Mouse (Mus musculus) heart, embryonic 15.5 days (tissue): ENCODE results near the gene Helz. TPM values are rescaled to one million over a fixed set of nuclear protein-coding genes. Genes with fewer than 3 reads are reported as not detected.
"Not testable (repeated sequence)": the region's sequence is repeated elsewhere in the genome, so short reads cannot be mapped to it uniquely, and the experiment has no call there.

Experiments
- ATAC-seq: fragments of 200-750 bp; cut with Nextera tagmentation; replicated peaks from 2 replicates; pipeline ENCODE4 v1.8.0; 2017; ENCODE audit warnings: low read depth, moderate TSS enrichment; ENCODE audit not compliant: insufficient number of reproducible peaks, insufficient read depth, low FRiP score
- H3K27ac ChIP-seq: fragments of 300-500 bp; sonication (generic); 2 replicates; pipeline ENCODE4 v1.5.1; 2015; ENCODE audit warnings: mild to moderate bottlenecking, inconsistent platforms
- H3K27me3 ChIP-seq: fragments of 300-500 bp; sonication (generic); 2 replicates; pipeline ENCODE4 v1.6.1; 2015; ENCODE audit warnings: inconsistent platforms
- H3K36me3 ChIP-seq: fragments of 300-500 bp; sonication (generic); 2 replicates; pipeline ENCODE4 v1.6.1; 2015; ENCODE audit warnings: mild to moderate bottlenecking, inconsistent platforms
- H3K4me1 ChIP-seq: fragments of 300-500 bp; sonication (generic); replicated peaks from 2 replicates; pipeline ENCODE4 v1.6.1; 2015; ENCODE audit warnings: inconsistent platforms
- H3K4me2 ChIP-seq: fragments of 300-500 bp; sonication (generic); 2 replicates; pipeline ENCODE4 v1.6.1; 2015; ENCODE audit warnings: inconsistent platforms, mild to moderate bottlenecking, moderate library complexity
- H3K4me3 ChIP-seq: fragments of 300-500 bp; sonication (generic); 2 replicates; pipeline ENCODE4 v1.5.1; 2015; ENCODE audit warnings: mild to moderate bottlenecking, inconsistent platforms
- H3K9ac ChIP-seq: fragments of 300-500 bp; sonication (generic); 2 replicates; pipeline ENCODE4 v1.6.1; 2015; ENCODE audit warnings: mild to moderate bottlenecking, inconsistent platforms
- H3K9me3 ChIP-seq: fragments of 300-500 bp; sonication (generic); replicated peaks from 2 replicates; pipeline ENCODE4 v1.6.1; 2016; ENCODE audit warnings: inconsistent platforms
- WGBS: fragments of 180-500 bp; shearing (Covaris S2); methylation state at CpG from one replicate; pipeline ENCODE4 v1.1.7; 2015; ENCODE audit warnings: mixed read lengths; 5-methylcytosine and 5-hydroxymethylcytosine counted together
- polyA plus RNA-seq: library from polyadenylated mRNA; unstranded; fragments of >200 nt; fragmentation: Nextera tagmentation; extraction: Ambion mirVana; gene quantifications from 2 replicates; pipeline ENCODE4 v1.2.1, GENCODE M21; 2015

The Helz gene
- polyA plus RNA-seq = 11.7 and 16.2 TPM in 2 replicates

DNA sequence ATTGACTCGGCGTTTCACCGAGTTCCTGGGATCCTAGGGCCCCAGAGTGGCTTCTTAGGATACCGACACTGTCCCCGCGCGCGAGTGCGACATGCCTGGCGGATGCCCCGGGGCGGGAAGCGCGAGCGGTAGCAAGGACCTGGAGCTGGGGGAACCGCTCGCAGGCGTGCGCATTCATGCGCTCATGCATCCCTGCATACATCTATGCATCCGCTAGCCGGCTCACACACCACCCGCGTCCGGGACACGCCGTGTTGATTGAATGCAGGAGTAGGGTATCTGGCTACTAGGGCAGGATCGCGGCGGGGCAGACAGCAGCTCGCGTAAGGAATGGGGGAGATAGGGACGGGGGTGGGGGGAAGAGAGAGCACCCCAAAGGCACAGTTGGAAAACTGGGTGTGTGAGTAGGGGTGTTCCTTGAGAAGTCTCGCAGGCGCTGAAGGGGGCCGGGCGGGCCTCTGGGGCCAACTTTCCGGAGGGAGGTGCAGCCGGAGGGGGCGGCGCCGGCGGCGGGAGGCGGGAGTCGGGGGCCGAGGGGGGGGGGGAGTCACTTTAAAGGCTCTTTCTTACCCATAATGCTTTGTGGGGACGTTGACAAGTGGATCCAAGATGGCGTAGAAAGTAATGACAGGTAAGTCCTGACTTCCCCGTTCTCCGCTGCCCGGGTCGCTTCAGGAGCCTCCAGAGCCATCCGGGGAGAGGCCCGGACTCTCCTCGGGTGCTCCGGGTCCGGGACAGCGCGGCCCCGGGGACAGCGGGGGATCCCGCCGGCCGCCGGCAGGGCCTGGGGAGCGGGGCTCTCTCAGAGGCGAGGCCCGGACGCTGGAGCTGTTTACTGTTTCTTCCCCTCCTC is at the start of gene Helz:
Gene Helz (plus strand): TSS at position 580 of the 853 bp plus-strand sequence.
- Histone ChIP-seq H3K4me3 (peak within 1 kb of the TSS; percentile 87), H3K36me3 (peaks cover 14% of the 10 kb centered on the region), H3K4me1 (peaks cover 23% of the 10 kb centered on the region), H3K4me2 (peak within 1 kb of the TSS; percentile 100), H3K9ac (peak within 1 kb of the TSS; percentile 82), H3K27ac (peak within 1 kb of the TSS; percentile 79), H3K27me3 (peaks cover 9% of the 10 kb centered on the region), H3K9me3 (no peaks in the 10 kb centered on the region)
- peak; percentile 82 for ATAC-seq
- under 1% methylated on average over 67 of the region's 70 CpGs for WGBS

DNA sequence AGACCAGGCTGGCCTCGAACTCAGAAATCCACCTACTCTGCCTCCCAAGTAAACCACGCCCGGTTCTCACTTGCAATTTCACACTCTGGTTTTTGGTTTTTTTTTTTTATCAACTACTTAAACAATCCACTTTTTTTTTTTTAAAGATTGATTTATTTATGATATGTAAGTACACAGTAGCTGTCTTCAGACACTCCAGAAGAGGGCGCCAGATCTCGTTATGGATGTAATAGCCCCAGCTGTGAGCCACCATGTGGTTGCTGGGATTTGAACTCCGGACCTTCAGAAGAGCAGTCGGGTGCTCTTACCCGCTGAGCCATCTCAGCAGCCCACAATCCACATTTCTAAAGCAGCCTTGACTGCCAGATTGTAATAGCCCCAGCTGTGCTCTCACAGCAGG is 44.9 kb upstream of the Helz start:
- H3K9ac ChIP-seq = no peak overlapping the region
- peaks cover 13% of the 10 kb centered on the region for H3K36me3 ChIP-seq
- no peak overlapping the region for H3K4me2 ChIP-seq
- 88% methylated on average over 8 of the region's 8 CpGs for WGBS
- no peak overlapping the region for H3K4me3 ChIP-seq
- no peaks in the 10 kb centered on the region for H3K9me3 ChIP-seq
- ATAC-seq = no peak
- no peaks in the 10 kb centered on the region for H3K4me1 ChIP-seq
- H3K27ac ChIP-seq = no peak overlapping the region
- H3K27me3 ChIP-seq = no peaks in the 10 kb centered on the region

GRCm38 (mm10) chr11:107504364-107504763 is 43.4 kb upstream of the Helz start:
- not testable (repeated sequence) for H3K4me2 ChIP-seq, H3K36me3 ChIP-seq, H3K4me3 ChIP-seq, ATAC-seq, H3K9me3 ChIP-seq, H3K27me3 ChIP-seq, H3K4me1 ChIP-seq, H3K9ac ChIP-seq, H3K27ac ChIP-seq
- WGBS = 89% methylated on average over 3 of the region's 4 CpGs

GRCm38 (mm10) chr11:107506260-107506659 is 41.5 kb upstream of the Helz start:
- Histone ChIP-seq H3K36me3 (no peaks in the 10 kb centered on the region), H3K4me1 (peaks cover 17% of the 10 kb centered on the region), H3K4me2 (no peak overlapping the region), H3K9ac (no peak overlapping the region), H3K27ac (no peak overlapping the region), H3K9me3 (no peaks in the 10 kb centered on the region), H3K4me3 (no peak overlapping the region), H3K27me3 (peaks cover 3% of the 10 kb centered on the region; the same call in 1 of the 2 replicates)
- WGBS = 60% methylated on average over 1 of the region's 1 CpGs
- ATAC-seq = no peak

GRCm38 (mm10) chr11:107509631-107510338 is 37.9 kb upstream of the Helz start:
- no peaks in the 10 kb centered on the region for H3K9me3 ChIP-seq
- H3K4me2 ChIP-seq = 0 out of 2 replicates have a peak overlapping the region, but pooled peaks have one; percentile 27
- no peaks in the 10 kb centered on the region for H3K36me3 ChIP-seq
- H3K9ac ChIP-seq = no peak overlapping the region
- peaks cover 26% of the 10 kb centered on the region for H3K4me1 ChIP-seq
- 23% methylated on average over 11 of the region's 11 CpGs for WGBS
- ATAC-seq = no peak
- H3K27me3 ChIP-seq = peaks cover 3% of the 10 kb centered on the region; the same call in 1 of the 2 replicates
- H3K4me3 ChIP-seq = no peak overlapping the region
- H3K27ac ChIP-seq = no peak overlapping the region

DNA sequence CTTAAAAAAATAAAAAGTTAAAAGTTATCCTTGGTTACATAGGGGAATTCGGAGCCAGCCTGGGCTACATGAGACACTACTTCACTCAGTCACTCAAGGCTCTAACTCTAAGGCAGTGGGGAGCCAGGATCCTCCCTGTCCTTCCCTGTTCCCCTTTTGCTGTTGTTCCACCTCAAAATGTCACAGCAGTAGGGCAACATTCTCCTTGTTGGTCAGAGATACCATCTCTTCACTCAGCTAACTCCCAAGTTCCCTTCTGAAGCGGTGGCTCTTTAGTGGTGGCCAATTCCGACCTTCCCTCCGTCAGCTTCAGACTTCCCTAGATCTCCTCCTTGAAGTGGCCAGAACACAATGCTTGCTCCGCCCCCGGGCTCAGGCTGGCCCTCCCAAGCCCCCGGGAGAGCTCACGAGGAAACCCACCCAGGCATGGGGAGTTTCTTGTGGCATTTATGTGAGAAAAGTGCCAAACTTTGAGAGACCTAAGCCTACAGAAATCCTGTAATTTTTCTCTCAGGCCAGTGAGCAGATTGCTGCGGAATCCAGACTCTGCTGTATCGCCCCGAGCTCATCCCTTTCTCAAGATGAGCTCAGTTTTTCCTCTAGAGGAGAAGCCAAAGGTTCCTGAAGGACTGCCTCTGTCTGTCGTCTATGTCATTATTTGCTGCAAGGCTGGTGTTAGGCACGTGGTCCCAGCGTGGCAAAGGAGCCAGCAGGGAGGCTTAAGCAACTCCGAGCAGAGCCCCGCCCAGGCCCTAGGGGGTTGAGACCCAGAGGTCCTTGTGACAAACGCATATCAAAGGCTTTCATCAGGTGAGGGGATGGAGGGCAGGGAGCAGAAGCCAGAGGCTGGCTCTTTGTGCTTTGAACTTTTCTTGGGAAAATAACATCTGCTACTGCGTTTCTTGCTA is 37.1 kb upstream of the Helz start:
- no peaks in the 10 kb centered on the region for H3K36me3 ChIP-seq
- H3K4me1 ChIP-seq = peaks cover 26% of the 10 kb centered on the region
- peak overlapping the region; percentile 41; the same call in 1 of the 2 replicates for H3K9ac ChIP-seq
- WGBS = 6% methylated on average over 18 of the region's 18 CpGs
- H3K9me3 ChIP-seq = no peaks in the 10 kb centered on the region
- H3K4me2 ChIP-seq = peak overlapping the region; percentile 46
- no peak for ATAC-seq
- peaks cover 3% of the 10 kb centered on the region; the same call in 1 of the 2 replicates for H3K27me3 ChIP-seq
- no peak overlapping the region for H3K27ac ChIP-seq
- H3K4me3 ChIP-seq = peak overlapping the region; percentile 17

GRCm38 (mm10) chr11:107511954-107512353 is 35.8 kb upstream of the Helz start:
- peaks cover 26% of the 10 kb centered on the region for H3K4me1 ChIP-seq
- not testable (repeated sequence) for H3K9ac ChIP-seq, H3K4me2 ChIP-seq, H3K27me3 ChIP-seq, H3K4me3 ChIP-seq, ATAC-seq, H3K27ac ChIP-seq, H3K36me3 ChIP-seq, H3K9me3 ChIP-seq
- 42% methylated on average over 5 of the region's 5 CpGs for WGBS

DNA sequence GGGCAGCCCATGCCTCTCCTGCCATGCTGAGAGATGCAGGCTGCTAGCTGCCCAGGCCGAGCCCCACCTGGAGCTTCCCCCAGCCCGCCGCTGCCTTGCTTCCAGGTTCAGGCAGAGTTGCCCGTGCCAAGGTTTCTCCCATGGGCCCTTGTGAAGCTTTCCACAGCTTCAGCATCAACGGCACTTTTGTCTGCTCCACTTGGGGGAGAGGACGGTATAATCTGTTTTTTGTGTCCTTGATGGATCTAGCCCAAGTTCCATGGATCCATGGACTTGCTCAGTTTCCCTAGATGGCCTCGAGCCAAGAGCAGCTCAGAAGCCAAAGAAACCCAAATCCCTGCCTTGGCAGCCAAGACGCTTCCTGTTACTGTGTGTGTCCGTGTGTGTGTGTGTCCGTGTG is 34.7 kb upstream of the Helz start:
- no peaks in the 10 kb centered on the region for H3K9me3 ChIP-seq
- ATAC-seq = no peak
- 52% methylated on average over 10 of the region's 10 CpGs for WGBS
- H3K27ac ChIP-seq = peak overlapping the region; percentile 44; the same call in 1 of the 2 replicates
- H3K4me2 ChIP-seq = no peak overlapping the region
- H3K36me3 ChIP-seq = no peaks in the 10 kb centered on the region
- H3K4me1 ChIP-seq = peaks cover 26% of the 10 kb centered on the region
- H3K9ac ChIP-seq = no peak overlapping the region
- no peak overlapping the region for H3K4me3 ChIP-seq
- H3K27me3 ChIP-seq = peaks cover 3% of the 10 kb centered on the region; the same call in 1 of the 2 replicates

DNA sequence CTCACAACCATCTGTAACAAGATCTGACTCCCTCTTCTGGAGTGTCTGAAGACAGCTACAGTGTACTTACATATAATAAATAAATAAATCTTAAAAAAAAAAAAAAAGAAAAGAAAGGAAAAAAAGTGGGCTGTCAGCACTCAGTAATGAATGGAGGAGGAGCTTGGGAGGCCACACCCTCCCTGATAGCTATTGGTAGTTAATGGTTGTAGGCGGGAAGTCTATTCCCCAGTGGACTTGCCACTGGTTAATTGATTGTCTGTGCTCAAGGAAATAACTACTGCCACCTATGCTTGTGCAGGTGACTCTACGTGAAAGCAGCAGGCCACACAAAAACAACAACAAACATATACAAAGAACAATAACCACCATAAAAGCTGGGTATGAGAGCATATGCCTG is 31.3 kb upstream of the Helz start:
- WGBS = 90% methylated on average over 2 of the region's 2 CpGs
- Histone ChIP-seq H3K9ac (no peak overlapping the region), H3K4me3 (no peak overlapping the region), H3K4me2 (no peak overlapping the region), H3K4me1 (peaks cover 8% of the 10 kb centered on the region), H3K36me3 (no peaks in the 10 kb centered on the region), H3K9me3 (no peaks in the 10 kb centered on the region), H3K27ac (no peak overlapping the region), H3K27me3 (no peaks in the 10 kb centered on the region)
- ATAC-seq = no peak

GRCm38 (mm10) chr11:107518645-107519429 is 28.9 kb upstream of the Helz start:
- Histone ChIP-seq H3K27me3 (no peaks in the 10 kb centered on the region), H3K36me3 (no peaks in the 10 kb centered on the region), H3K9me3 (no peaks in the 10 kb centered on the region), H3K4me2 (no peak overlapping the region), H3K4me3 (no peak overlapping the region), H3K4me1 (no peaks in the 10 kb centered on the region), H3K9ac (no peak overlapping the region), H3K27ac (no peak overlapping the region)
- 68% methylated on average over 5 of the region's 5 CpGs for WGBS
- ATAC-seq = no peak
